Mouse (Mus musculus): ENCODE data around the gene Krtap28-10.

Krtap28-10 gene

DNA sequence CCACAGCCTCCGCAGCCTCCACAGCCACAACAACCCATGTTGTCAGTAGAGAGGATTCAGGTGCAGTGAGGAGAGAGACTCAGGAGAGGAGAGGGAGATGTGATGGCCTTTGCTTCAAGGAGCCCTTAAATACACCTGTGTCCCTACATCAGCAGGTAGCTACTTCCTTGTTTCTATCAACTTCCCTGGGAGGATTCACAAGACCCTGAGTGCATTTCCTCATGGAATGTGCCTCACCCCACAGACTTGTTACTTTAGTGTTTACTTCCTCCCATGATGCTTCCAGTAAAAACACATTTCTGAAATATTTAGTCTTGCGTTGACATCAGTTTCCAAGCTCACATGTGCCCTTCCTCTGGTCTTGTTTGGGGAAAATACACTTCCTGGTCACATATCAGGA lies at the start of gene Krtap28-10:
Gene Krtap28-10 (minus strand): TSS at position 101 of the 400 bp plus-strand sequence.
- no peak for DNase-seq

DNA sequence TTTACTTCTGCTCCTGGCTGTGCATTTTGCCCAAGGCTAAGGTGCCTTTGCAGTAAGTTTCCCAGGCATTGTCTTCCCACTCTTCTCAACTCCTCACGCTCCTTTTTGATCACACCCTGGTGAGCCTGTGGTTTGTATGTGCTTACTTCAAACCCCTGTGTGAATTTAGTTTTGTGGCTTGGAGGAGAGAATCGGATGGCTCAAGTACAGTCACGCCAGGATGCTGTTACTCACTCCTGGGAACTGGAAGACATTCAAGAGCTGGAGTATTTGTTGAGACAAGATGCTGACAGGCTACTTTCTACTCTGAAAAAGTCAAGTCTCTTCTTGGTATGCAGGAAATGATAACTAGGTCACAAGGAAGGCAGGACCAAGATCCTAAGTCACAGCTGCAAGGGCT lies 49.0 kb upstream of the Krtap28-10 start:
- no peak for DNase-seq

DNA sequence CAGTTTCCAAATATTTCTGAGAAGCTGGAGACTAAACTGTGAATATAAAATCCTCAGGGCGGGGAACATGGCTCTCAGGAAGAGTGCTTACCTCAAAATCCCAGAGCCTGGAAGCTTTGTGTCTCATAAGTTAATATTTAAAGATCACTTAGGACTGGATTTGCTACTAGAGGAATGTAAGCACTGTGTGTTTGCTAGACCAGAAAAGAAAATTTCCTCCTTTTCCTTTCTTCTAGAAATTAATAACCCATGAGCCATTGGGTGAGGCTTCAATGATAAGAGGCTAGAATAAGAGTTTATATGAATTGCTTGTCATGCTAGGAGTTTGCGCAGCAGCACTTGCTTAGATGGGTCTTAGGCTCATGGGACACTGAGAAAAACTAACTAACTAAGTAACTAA lies 42.5 kb upstream of the Krtap28-10 start:
- DNase-seq: no peak

DNA sequence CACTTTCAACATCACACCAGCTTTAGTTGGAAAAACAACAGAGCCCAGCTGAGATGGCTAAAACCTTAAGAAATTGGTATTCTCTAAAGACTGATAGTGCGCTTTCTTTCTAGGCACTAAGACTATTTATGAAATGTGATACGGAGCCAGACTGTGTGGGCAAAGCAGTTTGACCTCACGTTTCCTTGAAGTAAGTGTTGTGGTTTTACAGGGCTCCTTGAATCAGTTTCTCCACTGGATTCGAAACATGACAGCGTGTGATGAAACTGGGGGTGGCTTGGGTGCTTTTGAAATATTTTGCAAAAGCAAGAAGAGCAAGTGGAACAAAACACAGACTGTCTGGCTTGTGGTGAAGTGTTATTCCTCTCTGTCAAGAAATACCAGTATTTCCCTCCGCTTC lies 34.7 kb upstream of the Krtap28-10 start:
- no peak for DNase-seq

GRCm38 (mm10) chr1:83076190-83076917 lies 34.1 kb upstream of the Krtap28-10 start:
- peak; percentile 13 to 47 for DNase-seq

DNA sequence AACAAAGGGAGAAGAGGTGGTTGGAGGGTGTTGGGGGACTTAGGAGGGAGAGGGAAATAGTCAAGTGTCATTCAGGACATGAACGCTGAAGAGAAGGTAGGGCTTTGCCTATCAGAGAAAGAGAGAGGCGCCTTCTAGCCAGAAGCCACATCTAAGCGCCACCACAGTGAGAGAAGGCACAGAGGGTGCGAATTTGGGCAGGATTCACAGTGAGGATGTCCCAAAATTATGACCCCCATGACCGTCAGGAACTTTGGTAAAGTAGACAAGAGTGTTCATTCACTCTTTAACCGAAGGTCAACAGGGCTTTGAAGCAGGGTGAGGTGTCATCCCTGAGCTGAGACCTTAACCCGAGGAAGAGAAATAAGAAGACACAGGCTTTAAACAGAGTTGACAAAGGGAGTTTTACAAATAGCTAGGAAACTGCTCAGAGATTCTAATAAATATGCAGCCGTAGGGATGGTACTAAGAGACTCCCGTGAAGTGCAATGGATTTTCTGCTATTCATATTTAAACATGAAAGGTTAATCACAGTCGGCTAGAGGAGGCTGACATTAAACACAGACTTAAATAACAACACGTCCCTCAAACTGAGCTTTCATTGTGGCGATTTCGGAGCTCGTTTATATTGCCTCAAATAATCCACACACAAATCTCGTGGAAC lies 33.4 kb upstream of the Krtap28-10 start:
- DNase-seq: no peak

DNA sequence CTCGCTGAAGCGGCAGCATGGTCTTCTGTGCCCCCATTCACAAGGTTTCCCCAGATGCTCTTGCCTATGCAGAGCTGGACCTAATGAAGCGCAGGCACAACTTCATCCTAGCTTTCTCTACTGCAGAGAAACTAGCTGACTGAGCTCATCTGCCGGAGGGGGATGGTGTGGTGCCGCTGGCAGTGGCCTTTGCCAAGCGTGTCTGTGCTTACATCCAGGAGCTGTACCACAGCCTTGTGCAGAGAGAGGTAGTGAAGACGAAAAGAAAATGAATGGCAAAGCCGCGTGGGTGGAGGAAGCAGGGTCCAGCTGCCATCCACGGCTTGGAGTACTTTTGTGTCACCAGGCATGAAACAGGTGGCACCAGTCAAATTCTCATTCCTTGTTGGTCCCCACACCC lies 24.9 kb upstream of the Krtap28-10 start:
- DNase-seq: no peak

DNA sequence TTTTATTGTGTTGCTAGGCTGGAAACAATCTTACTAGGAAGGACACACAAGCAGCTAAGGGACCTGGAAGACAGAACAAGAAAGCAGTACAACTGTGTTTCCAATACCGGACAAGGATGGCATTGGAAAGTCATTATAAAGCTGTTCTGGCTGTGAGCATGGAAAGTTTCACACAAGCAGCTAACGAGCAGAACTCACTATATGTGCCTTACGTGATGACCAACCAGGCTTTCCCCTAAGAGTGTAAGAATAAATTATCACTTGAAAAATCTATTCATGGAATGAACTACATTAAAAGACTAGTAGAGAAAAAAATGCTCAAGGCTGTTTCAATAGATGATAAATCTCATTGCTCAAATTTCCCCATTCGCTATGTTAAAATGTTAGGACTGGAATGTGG lies 24.3 kb upstream of the Krtap28-10 start:
- no peak for DNase-seq

- peak in 1 of 2 experiments; percentile 16 for DNase-seq
Measured at GRCm38 (mm10) chr1:83064851-83065250, 22.6 kb upstream of the Krtap28-10 start.

- DNase-seq: no peak
Measured at GRCm38 (mm10) chr1:83060643-83061042, 18.4 kb upstream of the Krtap28-10 start, which contains the start of gene Krtap28-13. TSS of gene Krtap28-13 (plus strand) at chr1:83060930.

GRCm38 (mm10) chr1:83059278-83059677 lies 17.0 kb upstream of the Krtap28-10 start, which contains the start of gene A030005K14Rik:
TSS of gene A030005K14Rik (minus strand) at chr1:83059378.
- DNase-seq: no peak

DNA sequence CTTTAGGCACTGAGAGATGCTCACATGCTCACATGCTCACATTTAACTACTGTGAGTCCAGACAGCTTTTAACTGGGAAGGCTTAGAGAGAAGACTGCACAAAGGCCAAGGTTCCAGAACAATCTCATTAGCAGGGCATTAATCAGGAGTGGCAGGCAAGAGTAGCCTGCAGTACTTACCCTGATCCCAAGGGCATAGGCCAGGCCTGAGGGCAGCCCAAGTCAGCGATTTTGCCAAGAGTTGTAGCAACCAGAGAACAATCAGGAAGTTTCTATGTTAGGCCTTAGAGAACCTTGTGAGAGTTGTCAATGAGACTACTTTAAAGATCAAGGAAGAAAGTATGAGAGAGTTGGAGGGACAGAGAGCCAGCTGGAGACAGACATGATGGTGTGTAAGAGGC lies 16.2 kb upstream of the Krtap28-10 start:
- DNase-seq: no peak

- no peak for DNase-seq
Measured at GRCm38 (mm10) chr1:83044882-83045427, 2.7 kb upstream of the Krtap28-10 start, which contains the start of gene Gm47969. TSS of gene Gm47969 (plus strand) at chr1:83044932.

DNA sequence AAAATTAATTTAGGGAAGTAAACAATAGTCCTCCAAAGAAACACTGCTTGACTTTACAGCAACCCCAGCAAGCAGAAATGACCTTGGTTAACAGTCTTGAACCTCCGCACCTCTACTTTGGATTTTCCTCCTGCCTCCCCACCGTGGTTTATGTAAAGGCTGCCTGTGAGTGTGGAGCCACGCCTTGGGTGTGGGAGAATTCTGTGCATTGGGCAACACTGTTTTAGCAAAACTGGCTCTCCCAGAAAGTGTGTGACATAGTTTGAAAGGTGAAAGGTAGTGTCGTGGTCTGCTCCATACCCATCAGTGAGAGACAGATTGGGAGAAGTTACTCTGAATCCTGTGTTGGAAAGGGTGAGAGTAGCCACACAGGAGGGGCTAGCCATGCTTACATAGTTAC lies 3.2 kb downstream of the Krtap28-10 start:
- DNase-seq: no peak

DNA sequence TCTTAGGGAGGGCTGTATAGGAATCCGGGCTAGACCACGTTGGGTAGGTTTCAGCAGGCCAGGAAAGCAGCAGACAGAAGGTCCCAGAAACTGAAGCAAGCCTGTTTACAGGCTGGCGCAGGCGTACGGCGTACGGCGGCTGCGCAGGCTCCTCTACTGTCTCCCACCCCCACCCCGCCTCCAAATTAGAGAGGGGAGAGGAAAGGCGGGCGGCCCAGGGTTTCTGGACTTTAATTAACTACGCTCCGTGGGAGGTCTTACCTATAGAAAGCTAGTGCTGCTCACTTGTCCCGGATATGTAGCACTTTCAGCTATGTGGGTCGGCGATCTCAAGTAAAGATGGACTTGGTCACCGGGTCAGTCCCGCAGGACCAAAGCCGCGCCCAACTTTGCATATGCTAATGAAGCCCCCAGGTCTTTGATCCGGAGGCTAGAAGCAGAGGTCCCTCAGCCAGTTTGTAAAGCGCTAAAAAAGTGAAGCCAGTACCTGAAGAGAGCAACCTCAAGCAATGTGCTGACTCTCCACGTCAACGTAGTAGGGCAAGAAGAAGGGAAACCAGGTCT lies 4.1 kb downstream of the Krtap28-10 start, which contains the start of gene Slc19a3:
Gene Slc19a3 (minus strand): TSS at position 340 of the 564 bp plus-strand sequence.
- peak; percentile 53 to 68 for DNase-seq

DNA sequence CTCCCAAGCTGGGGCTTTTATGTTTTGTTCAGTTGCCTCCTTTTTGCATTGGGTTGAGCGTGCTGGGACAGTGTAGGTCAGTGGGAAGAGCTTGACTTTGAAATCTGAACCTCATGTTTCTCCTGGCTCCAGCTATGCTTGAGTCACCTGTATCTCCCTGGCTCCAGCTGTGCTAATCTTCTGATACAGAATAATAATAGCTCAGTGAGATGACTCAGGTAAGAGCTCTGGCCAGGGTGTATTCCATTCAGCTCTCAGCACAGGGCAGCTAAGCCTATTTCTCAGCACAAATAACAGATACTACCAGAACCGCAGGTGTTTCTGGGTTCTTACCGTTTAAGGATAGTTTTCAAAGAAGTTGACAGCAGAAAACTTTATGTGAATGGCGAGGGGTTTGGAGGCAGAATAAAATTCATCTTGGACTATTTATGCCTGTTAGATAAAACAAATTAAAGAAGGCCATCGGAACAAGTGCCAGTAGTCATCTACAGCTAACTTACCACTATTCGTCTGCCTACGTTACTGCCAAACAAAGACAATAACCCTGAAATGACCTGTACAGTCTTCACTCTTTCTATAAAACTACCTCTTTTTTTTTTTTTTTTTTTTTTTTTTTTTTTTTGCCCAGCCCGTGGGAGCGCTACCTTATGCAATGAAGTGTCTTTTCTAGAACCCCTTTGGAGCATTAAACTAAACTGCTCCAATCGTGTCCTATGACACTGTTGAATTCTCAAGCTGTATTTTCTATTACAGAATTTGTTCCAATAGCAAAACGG lies 5.2 kb downstream of the Krtap28-10 start:
- no peak for DNase-seq

DNA sequence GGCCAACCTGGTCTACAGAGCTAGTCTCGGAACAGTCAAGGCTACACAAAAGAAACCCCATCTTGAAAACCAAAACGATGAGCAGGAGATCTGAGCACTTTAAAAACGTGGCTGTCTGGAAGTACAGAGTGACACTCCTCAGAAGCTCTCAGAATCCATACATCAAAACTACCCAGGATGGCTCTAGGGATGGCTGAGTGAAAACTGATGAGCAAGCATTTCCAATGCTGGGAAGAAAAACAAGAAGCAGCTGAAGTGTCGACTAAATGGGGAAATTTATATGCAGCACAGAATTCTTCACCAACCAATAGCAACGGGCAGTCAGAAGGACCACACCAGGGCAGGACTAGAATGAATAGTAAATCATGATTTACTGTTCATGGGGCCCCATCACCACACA lies 7.8 kb downstream of the Krtap28-10 start:
- no peak for DNase-seq

GRCm38 (mm10) chr1:83032508-83032907 lies 9.8 kb downstream of the Krtap28-10 start:
- no peak for DNase-seq

GRCm38 (mm10) chr1:83031950-83032349 lies 10.3 kb downstream of the Krtap28-10 start:
- no peak for DNase-seq

GRCm38 (mm10) chr1:83016556-83016955 lies 25.7 kb downstream of the Krtap28-10 start:
- DNase-seq: no peak

GRCm38 (mm10) chr1:83015329-83015879 lies 26.9 kb downstream of the Krtap28-10 start:
- no peak for DNase-seq

- no peak for DNase-seq
Measured at GRCm38 (mm10) chr1:83014477-83014876, 27.8 kb downstream of the Krtap28-10 start.

All from kidney, postnatal 4 days (tissue).